Mouse (Mus musculus): ENCODE measurements around the gene Unc13c. TPM values are rescaled to one million over a fixed set of nuclear protein-coding genes. Genes with fewer than 3 reads are reported as not detected.

The Unc13c gene
- polyA plus RNA-seq, 1 experiment from 2014 or later, result 0.77 TPM

DNA sequence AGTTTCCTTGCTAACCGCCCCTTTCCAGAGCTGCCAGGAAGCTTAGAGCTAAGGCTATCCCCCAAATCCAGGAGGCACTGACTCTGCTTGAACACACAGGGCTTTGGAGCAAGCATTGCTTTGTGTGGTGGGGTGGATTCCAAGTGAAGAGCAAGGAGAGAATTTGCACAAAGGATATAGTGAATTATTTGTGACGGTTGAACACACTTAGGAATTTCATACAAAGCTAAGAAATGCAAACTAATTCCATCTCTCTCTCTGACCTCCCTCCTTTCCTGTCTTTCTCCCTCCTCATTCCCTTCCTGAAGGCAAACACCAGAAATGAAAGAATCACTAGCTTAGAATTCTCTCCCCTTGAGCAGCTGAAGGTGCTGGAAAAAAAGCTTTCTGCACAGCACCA, 271.7 kb downstream of the Unc13c start:
- Histone ChIP-seq H3K4me1 (ENCODE audit: control insufficient read depth, insufficient read depth, low read length) (no peaks in the 10 kb centered on the region), H3K27ac (replicated peaks; ENCODE audit: low read depth, low read length) (no peak overlapping the region), H3K9ac (ENCODE audit: low read depth, low read length) (no peak overlapping the region), H3K36me3 (ENCODE audit: control insufficient read depth, insufficient read depth, low read length) (no peaks in the 10 kb centered on the region), H3K27me3 (replicated peaks; ENCODE audit: control insufficient read depth, insufficient read depth, low read length) (no peaks in the 10 kb centered on the region), H3K9me3 (ENCODE audit: control insufficient read depth, low read length) (no peaks in the 10 kb centered on the region), H3K4me3 (ENCODE audit: low read depth, low read length) (no peak overlapping the region), H3K4me2 (ENCODE audit: low read depth, low read length) (no peak overlapping the region)
- WGBS, result 54% methylated on average over 2 of the region's 2 CpGs
- DNase-seq (ENCODE audit: low spot score) (peak; percentile 8), ATAC-seq (ENCODE audit: low read depth) (no peak)

DNA sequence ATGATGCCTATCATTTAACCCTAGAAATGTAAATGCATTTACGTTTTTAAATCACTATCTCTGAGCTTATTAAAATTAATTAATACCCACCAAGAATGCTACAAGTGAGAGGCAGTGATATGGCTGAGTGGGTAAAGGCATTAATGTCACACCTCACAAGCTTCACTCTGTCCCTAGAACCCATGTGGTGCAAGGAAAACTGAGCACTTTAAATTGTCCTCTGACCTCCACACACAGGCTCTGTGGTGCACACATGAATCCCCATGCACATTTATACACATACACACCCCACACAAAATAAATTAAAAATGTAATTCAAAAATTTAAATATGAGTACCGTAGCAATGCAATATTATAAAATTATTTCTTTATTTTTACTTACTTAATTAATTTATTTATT, 287.2 kb downstream of the Unc13c start:
- DNase-seq (ENCODE audit: low spot score) (no peak), ATAC-seq (ENCODE audit: low read depth) (no peak)
- WGBS, result 86% methylated on average over 2 of the region's 2 CpGs
- Histone ChIP-seq H3K4me3 (ENCODE audit: low read depth, low read length) (no peak overlapping the region), H3K9me3 (ENCODE audit: control insufficient read depth, low read length) (no peaks in the 10 kb centered on the region), H3K36me3 (ENCODE audit: control insufficient read depth, insufficient read depth, low read length) (no peaks in the 10 kb centered on the region), H3K27me3 (replicated peaks; ENCODE audit: control insufficient read depth, insufficient read depth, low read length) (no peaks in the 10 kb centered on the region), H3K4me2 (ENCODE audit: low read depth, low read length) (no peak overlapping the region), H3K9ac (ENCODE audit: low read depth, low read length) (no peak overlapping the region), H3K27ac (replicated peaks; ENCODE audit: low read depth, low read length) (no peak overlapping the region), H3K4me1 (ENCODE audit: control insufficient read depth, insufficient read depth, low read length) (no peaks in the 10 kb centered on the region)

DNA sequence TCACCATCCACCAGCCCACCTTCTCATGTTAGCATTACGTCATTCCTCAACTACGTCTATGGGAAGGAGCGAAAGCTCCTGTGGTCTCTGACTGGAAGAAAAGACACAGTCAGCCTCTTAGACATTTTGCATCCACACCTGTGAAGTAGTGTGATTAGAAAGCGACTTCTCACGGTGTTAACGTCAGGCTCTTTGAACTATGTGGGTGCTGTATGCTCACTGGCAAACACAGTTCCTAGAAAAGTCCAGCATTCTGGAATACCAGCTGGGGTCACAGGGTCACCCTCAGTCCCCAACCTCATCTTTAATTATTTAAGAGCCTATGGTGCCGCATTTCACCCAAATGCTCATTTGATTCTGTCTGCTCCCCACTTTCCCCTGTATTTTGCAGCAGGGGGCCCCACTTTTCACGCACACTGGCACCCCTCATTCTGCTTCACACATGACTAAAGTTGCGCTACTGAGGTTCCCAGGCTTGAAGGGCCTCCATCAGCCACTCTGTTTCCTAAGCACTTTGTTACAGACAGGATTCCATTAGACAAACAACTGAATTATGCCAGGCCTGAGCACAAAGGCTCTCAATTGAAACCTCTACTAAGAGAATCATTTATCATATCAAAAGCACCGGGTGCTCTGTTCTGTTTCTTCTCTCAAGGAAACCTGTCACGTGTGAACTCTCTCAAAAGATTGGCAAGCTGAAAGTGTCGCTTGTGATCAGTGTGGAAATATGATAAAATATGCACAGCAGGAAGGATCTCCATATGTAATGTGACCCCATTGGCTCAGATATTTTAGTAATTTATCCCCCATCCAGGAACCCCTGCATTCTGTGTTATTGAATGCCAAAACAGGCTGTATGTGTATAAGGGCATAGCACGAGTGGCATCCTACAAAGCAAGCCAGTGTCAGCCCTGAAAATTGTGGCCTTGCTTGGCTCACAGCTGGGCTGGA, 287.9 kb downstream of the Unc13c start:
- DNase-seq (ENCODE audit: low spot score) (no peak), ATAC-seq (ENCODE audit: low read depth) (no peak)
- Histone ChIP-seq H3K4me1 (ENCODE audit: control insufficient read depth, insufficient read depth, low read length) (no peaks in the 10 kb centered on the region), H3K9me3 (ENCODE audit: control insufficient read depth, low read length) (no peaks in the 10 kb centered on the region), H3K27ac (replicated peaks; ENCODE audit: low read depth, low read length) (no peak overlapping the region), H3K27me3 (replicated peaks; ENCODE audit: control insufficient read depth, insufficient read depth, low read length) (no peaks in the 10 kb centered on the region), H3K9ac (ENCODE audit: low read depth, low read length) (no peak overlapping the region), H3K4me3 (ENCODE audit: low read depth, low read length) (no peak overlapping the region), H3K4me2 (ENCODE audit: low read depth, low read length) (no peak overlapping the region), H3K36me3 (ENCODE audit: control insufficient read depth, insufficient read depth, low read length) (no peaks in the 10 kb centered on the region)
- 76% methylated on average over 13 of the region's 13 CpGs for WGBS

DNA sequence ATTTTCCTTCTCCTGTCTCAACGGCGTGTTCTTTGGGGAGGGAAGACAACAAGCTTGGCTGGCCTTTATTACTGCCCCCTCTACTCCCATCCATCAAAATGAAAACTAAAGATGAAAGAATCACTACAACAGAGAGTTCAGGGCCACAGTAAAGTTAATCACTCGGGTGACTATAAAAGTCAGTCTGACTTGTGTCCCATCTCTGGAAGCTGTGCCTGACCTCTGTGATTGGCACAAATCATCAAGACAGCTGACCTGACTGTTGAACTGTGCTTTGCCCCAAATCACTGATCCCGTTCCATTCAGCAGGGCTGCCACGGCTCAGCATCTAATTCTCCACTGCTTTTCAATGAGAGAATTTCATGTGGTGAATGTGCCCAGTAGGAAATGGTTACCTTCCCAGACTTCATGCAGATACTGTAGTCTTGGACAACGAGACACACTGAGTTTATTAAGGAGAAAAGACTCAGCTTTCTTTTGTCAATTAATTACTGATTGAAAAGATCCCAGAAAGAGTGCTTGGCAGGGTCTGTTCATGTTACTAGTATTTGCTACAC, 297.0 kb downstream of the Unc13c start:
- H3K4me1 ChIP-seq (ENCODE audit: control insufficient read depth, insufficient read depth, low read length), result no peaks in the 10 kb centered on the region
- H3K27ac ChIP-seq (replicated peaks; ENCODE audit: low read depth, low read length), result no peak overlapping the region
- DNase-seq (ENCODE audit: low spot score), result no peak
- no peaks in the 10 kb centered on the region for H3K27me3 ChIP-seq (replicated peaks; ENCODE audit: control insufficient read depth, insufficient read depth, low read length)
- H3K4me2 ChIP-seq (ENCODE audit: low read depth, low read length), result no peak overlapping the region
- H3K9me3 ChIP-seq (ENCODE audit: control insufficient read depth, low read length), result no peaks in the 10 kb centered on the region
- H3K36me3 ChIP-seq (ENCODE audit: control insufficient read depth, insufficient read depth, low read length), result no peaks in the 10 kb centered on the region
- no peak overlapping the region for H3K4me3 ChIP-seq (ENCODE audit: low read depth, low read length)
- WGBS, result 74% methylated on average over 6 of the region's 6 CpGs
- H3K9ac ChIP-seq (ENCODE audit: low read depth, low read length), result no peak overlapping the region
- no peak for ATAC-seq (ENCODE audit: low read depth)

DNA sequence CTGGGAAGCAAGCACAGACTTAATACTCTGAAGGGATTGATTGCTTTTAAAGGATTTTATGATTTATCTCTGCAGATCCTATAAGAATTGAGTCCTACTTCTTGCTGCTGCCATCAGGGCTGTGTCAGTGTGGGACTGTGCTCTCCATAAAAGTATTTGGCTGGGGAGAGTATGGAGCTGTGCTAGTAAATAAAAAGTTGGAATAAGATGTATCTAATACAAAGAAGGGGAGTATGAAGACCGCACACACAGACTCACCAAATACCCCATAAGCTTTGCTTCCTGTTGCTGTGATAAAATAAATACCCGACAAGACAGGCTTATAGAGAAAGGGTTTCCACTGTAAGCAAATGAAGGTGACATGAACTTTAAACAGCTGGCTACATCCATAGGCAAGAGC, 298.7 kb downstream of the Unc13c start:
- ATAC-seq (ENCODE audit: low read depth), result no peak
- H3K9me3 ChIP-seq (ENCODE audit: control insufficient read depth, low read length), result no peaks in the 10 kb centered on the region
- H3K4me2 ChIP-seq (ENCODE audit: low read depth, low read length), result no peak overlapping the region
- H3K27me3 ChIP-seq (replicated peaks; ENCODE audit: control insufficient read depth, insufficient read depth, low read length), result no peaks in the 10 kb centered on the region
- H3K9ac ChIP-seq (ENCODE audit: low read depth, low read length), result no peak overlapping the region
- WGBS, result 71% methylated on average over 2 of the region's 2 CpGs
- no peak overlapping the region for H3K4me3 ChIP-seq (ENCODE audit: low read depth, low read length)
- no peaks in the 10 kb centered on the region for H3K36me3 ChIP-seq (ENCODE audit: control insufficient read depth, insufficient read depth, low read length)
- H3K27ac ChIP-seq (replicated peaks; ENCODE audit: low read depth, low read length), result no peak overlapping the region
- DNase-seq (ENCODE audit: low spot score), result no peak
- H3K4me1 ChIP-seq (ENCODE audit: control insufficient read depth, insufficient read depth, low read length), result no peaks in the 10 kb centered on the region

DNA sequence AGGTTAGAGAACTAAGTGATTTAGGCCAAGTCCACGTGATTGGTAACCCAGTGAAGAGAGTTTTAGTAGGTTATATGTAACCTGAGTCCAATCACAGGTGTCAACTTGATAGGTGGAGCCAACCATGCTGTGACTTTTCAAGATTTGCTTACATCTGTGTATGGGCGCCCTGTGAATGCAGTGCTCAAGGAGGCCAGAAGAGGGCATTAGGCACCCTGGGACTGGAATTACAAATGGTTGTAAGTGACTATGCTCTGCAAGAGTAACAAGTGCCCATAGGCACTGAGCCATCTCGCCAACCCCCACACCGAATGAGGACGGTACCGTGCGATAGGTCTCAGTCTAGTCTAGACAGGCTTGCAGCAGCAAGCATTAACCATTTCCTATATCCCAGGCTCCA, 305.9 kb downstream of the Unc13c start:
- WGBS, result 85% methylated on average over 7 of the region's 7 CpGs
- no peak for ATAC-seq (ENCODE audit: low read depth)

DNA sequence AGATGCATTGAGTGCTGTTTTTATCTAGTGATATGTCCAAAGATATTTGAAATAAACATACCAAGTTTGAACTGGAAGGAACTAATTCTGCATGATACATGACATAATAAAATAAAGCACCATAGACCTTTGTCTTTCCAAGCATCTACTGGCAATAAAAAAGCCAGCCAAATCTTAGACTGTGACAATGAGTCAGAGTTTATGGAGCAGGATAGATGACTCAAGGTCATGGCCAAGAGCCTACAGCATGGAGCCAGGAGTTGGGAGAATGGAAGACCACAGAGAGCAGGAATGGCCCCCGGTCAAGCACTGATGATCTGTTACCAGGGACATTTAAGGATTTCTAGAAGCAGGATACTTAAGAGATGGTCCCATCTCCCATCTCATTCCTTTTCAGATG, 319.7 kb downstream of the Unc13c start:
- no peak overlapping the region for H3K4me2 ChIP-seq (ENCODE audit: low read depth, low read length)
- H3K4me3 ChIP-seq (ENCODE audit: low read depth, low read length), result no peak overlapping the region
- 0 out of 2 replicates have a peak, but pooled peaks cover 4% of the 10 kb centered on the region for H3K9me3 ChIP-seq (ENCODE audit: control insufficient read depth, low read length)
- ATAC-seq (ENCODE audit: low read depth) (no peak), DNase-seq (ENCODE audit: low spot score) (no peak)
- no peak overlapping the region for H3K27ac ChIP-seq (replicated peaks; ENCODE audit: low read depth, low read length)
- H3K36me3 ChIP-seq (ENCODE audit: control insufficient read depth, insufficient read depth, low read length), result no peaks in the 10 kb centered on the region
- 94% methylated on average over 1 of the region's 1 CpGs for WGBS
- H3K4me1 ChIP-seq (ENCODE audit: control insufficient read depth, insufficient read depth, low read length), result no peaks in the 10 kb centered on the region
- no peaks in the 10 kb centered on the region for H3K27me3 ChIP-seq (replicated peaks; ENCODE audit: control insufficient read depth, insufficient read depth, low read length)
- H3K9ac ChIP-seq (ENCODE audit: low read depth, low read length), result no peak overlapping the region

More for the DNA sequence above, 305.9 kb downstream of the Unc13c start:
- H3K4me3 ChIP-seq (ENCODE audit: low read depth, low read length), result no peak overlapping the region
- no peaks in the 10 kb centered on the region for H3K4me1 ChIP-seq (ENCODE audit: control insufficient read depth, insufficient read depth, low read length)
- H3K9ac ChIP-seq (ENCODE audit: low read depth, low read length), result no peak overlapping the region
- DNase-seq (ENCODE audit: low spot score), result no peak
- no peaks in the 10 kb centered on the region for H3K9me3 ChIP-seq (ENCODE audit: control insufficient read depth, low read length)
- no peaks in the 10 kb centered on the region for H3K36me3 ChIP-seq (ENCODE audit: control insufficient read depth, insufficient read depth, low read length)
- no peak overlapping the region for H3K4me2 ChIP-seq (ENCODE audit: low read depth, low read length)
- H3K27me3 ChIP-seq (replicated peaks; ENCODE audit: control insufficient read depth, insufficient read depth, low read length), result no peaks in the 10 kb centered on the region
- no peak overlapping the region for H3K27ac ChIP-seq (replicated peaks; ENCODE audit: low read depth, low read length)

DNA sequence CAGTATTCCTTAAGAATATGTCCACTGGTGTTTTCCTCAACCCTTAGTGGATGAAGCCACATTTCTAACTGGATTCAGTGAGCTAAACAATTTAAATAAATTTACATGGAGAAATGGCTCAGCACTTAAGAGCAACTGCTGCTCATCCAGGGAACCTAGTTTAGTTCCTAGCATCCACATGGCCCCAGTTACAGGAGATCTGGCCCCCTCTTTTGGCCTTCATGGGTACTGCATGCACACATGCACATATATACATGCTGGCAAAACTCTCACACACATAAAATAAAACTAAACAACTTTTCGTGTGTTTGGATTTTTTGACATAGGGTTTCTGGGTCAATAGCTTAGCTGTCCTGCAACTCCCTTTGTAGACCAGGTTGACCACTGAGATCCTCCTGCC, 330.6 kb downstream of the Unc13c start:
- Histone ChIP-seq H3K27me3 (replicated peaks; ENCODE audit: control insufficient read depth, insufficient read depth, low read length) (no peaks in the 10 kb centered on the region), H3K36me3 (ENCODE audit: control insufficient read depth, insufficient read depth, low read length) (no peaks in the 10 kb centered on the region), H3K9me3 (ENCODE audit: control insufficient read depth, low read length) (0 out of 2 replicates have a peak, but pooled peaks cover 3% of the 10 kb centered on the region), H3K4me2 (ENCODE audit: low read depth, low read length) (no peak overlapping the region), H3K9ac (ENCODE audit: low read depth, low read length) (no peak overlapping the region), H3K27ac (replicated peaks; ENCODE audit: low read depth, low read length) (no peak overlapping the region), H3K4me3 (ENCODE audit: low read depth, low read length) (no peak overlapping the region), H3K4me1 (ENCODE audit: control insufficient read depth, insufficient read depth, low read length) (no peaks in the 10 kb centered on the region)
- ATAC-seq (ENCODE audit: low read depth), result no peak
- 88% methylated on average over 1 of the region's 1 CpGs for WGBS
- no peak for DNase-seq (ENCODE audit: low spot score)

All from embryonic facial prominence, embryonic 14.5 days (tissue).